20 mouse cellular contexts compared by ENCODE assay signal in genomic region chr19:12440103-12440725, GRCm38 (mm10). TPM values are rescaled to one million over a fixed set of nuclear protein-coding genes. Genes with fewer than 3 reads are reported as not detected.
DNase-seq lines count a peak whose midpoint lies in the region; ATAC-seq and TF ChIP-seq lines count a peak whose summit lies in the region.
"Had no signal": no experiment of that assay in that cellular context is flagged by ENCODE, and none has a peak within 500 bp of the region (broad histone marks: within the 10 kb centered on the region; RNA-seq: fewer than 3 reads in every experiment).

No protein-coding gene starts in this region.

- no peak overlapping the region for H3K4me3 ChIP-seq in midbrain, embryonic 11.5 days (ENCODE audit: low read depth, low read length)
- no peak overlapping the region for H3K4me3 ChIP-seq in midbrain, embryonic 14.5 days (replicated peaks; ENCODE audit: low read depth, low read length)
- no peak overlapping the region for H3K4me3 ChIP-seq in liver, postnatal 0 days (ENCODE audit: low read depth, low read length)
- no peak overlapping the region for H3K4me3 ChIP-seq in small intestine, adult 2 months (ENCODE audit: low read depth, low read length)
- H3K4me3 ChIP-seq in midbrain, postnatal 0 days (ENCODE audit: low read depth, low read length), result no peak overlapping the region
- H3K4me3 ChIP-seq: embryonic facial prominence, embryonic 15.5 days; heart, embryonic 10.5 days; hindbrain, embryonic 12.5 days; liver, embryonic 13.5 days; midbrain, embryonic 13.5 days; neural tube, embryonic 12.5 days had no signal

- no peaks in the 10 kb centered on the region for H3K9me3 ChIP-seq in midbrain, embryonic 11.5 days (ENCODE audit: control insufficient read depth, low read length)
- H3K9me3 ChIP-seq in midbrain, embryonic 14.5 days (ENCODE audit: control insufficient read depth, low read length), result no peaks in the 10 kb centered on the region
- H3K9me3 ChIP-seq in liver, postnatal 0 days (ENCODE audit: low read length), result no peaks in the 10 kb centered on the region
- no peaks in the 10 kb centered on the region for H3K9me3 ChIP-seq in midbrain, postnatal 0 days (ENCODE audit: low read length)
- H3K9me3 ChIP-seq: embryonic facial prominence, embryonic 15.5 days; heart, embryonic 10.5 days; hindbrain, embryonic 12.5 days; liver, embryonic 13.5 days; midbrain, embryonic 13.5 days; neural tube, embryonic 12.5 days had no signal

- no peak overlapping the region for H3K4me2 ChIP-seq in midbrain, embryonic 11.5 days
- H3K4me2 ChIP-seq in midbrain, embryonic 14.5 days (ENCODE audit: low read length), result no peak overlapping the region
- 0 out of 2 replicates have a peak overlapping the region, but pooled peaks have one; percentile 0 for H3K4me2 ChIP-seq in liver, postnatal 0 days (ENCODE audit: low read depth, low read length)
- H3K4me2 ChIP-seq in midbrain, postnatal 0 days (ENCODE audit: low read depth, low read length, poor library complexity, severe bottlenecking), result no peak overlapping the region
- H3K4me2 ChIP-seq: embryonic facial prominence, embryonic 15.5 days; hindbrain, embryonic 12.5 days; liver, embryonic 13.5 days; midbrain, embryonic 13.5 days; neural tube, embryonic 12.5 days had no signal

- no peaks in the 10 kb centered on the region for H3K27me3 ChIP-seq in midbrain, embryonic 11.5 days (ENCODE audit: control insufficient read depth, insufficient read depth, low read length)
- no peaks in the 10 kb centered on the region for H3K27me3 ChIP-seq in midbrain, embryonic 14.5 days (ENCODE audit: control insufficient read depth, insufficient read depth, low read length)
- H3K27me3 ChIP-seq in liver, postnatal 0 days (ENCODE audit: insufficient read depth, low read length), result no peaks in the 10 kb centered on the region
- H3K27me3 ChIP-seq in small intestine, adult 2 months (ENCODE audit: control insufficient read depth, insufficient read depth, low read length), result no peaks in the 10 kb centered on the region
- H3K27me3 ChIP-seq in midbrain, postnatal 0 days (ENCODE audit: insufficient read depth, low read length), result no peaks in the 10 kb centered on the region
- H3K27me3 ChIP-seq: embryonic facial prominence, embryonic 15.5 days; hindbrain, embryonic 12.5 days; liver, embryonic 13.5 days; midbrain, embryonic 13.5 days; neural tube, embryonic 12.5 days had no signal

- H3K27ac ChIP-seq in midbrain, embryonic 11.5 days (ENCODE audit: low read depth, low read length), result no peak overlapping the region
- H3K27ac ChIP-seq in midbrain, embryonic 14.5 days (replicated peaks; ENCODE audit: low read depth, low read length), result no peak overlapping the region
- H3K27ac ChIP-seq in liver, postnatal 0 days (ENCODE audit: low read depth), result peak overlapping the region; percentile 70
- peak overlapping the region; percentile 47 for H3K27ac ChIP-seq in small intestine, adult 2 months (ENCODE audit: insufficient read depth, low read depth, low read length)
- no peak overlapping the region for H3K27ac ChIP-seq in midbrain, postnatal 0 days (ENCODE audit: low read depth, low read length)
- H3K27ac ChIP-seq: embryonic facial prominence, embryonic 15.5 days; heart, embryonic 10.5 days; hindbrain, embryonic 12.5 days; liver, embryonic 13.5 days; midbrain, embryonic 13.5 days; neural tube, embryonic 12.5 days had no signal

- no peak for TF ChIP-seq EP300 in liver, postnatal 0 days (IDR thresholded peaks at IDR 0.05; ENCODE audit: low read depth)

- TF ChIP-seq POLR2A in small intestine, adult 2 months (IDR thresholded peaks at IDR 0.05; ENCODE audit: low read depth, low read length), result no peak

- intact Hi-C loops in heart, postnatal 36 days (cut with DNase I), result no loop called here

- no peaks in the 10 kb centered on the region for H3K36me3 ChIP-seq in midbrain, embryonic 11.5 days (ENCODE audit: control insufficient read depth, insufficient read depth, low read length)
- H3K36me3 ChIP-seq in midbrain, embryonic 14.5 days (ENCODE audit: control insufficient read depth, insufficient read depth, low read length), result no peaks in the 10 kb centered on the region
- no peaks in the 10 kb centered on the region for H3K36me3 ChIP-seq in liver, postnatal 0 days (replicated peaks; ENCODE audit: insufficient read depth, low read length)
- no peaks in the 10 kb centered on the region for H3K36me3 ChIP-seq in small intestine, adult 2 months (ENCODE audit: control insufficient read depth, insufficient read depth, low read length)
- no peaks in the 10 kb centered on the region for H3K36me3 ChIP-seq in midbrain, postnatal 0 days (ENCODE audit: insufficient read depth, low read length)
- H3K36me3 ChIP-seq: embryonic facial prominence, embryonic 15.5 days; heart, embryonic 10.5 days; hindbrain, embryonic 12.5 days; liver, embryonic 13.5 days; midbrain, embryonic 13.5 days; neural tube, embryonic 12.5 days had no signal

- peak; percentile 45 to 51 for DNase-seq in heart, adult 18-20 months
- DNase-seq in heart, postnatal 36 days, result no peak
- peak; percentile 68 for DNase-seq in midbrain, embryonic 11.5 days (ENCODE audit: low spot score, missing footprints)
- DNase-seq in midbrain, embryonic 14.5 days, result no peak
- DNase-seq in liver, postnatal 0 days, result no peak
- DNase-seq in cerebellum, postnatal 14 days, result no peak
- DNase-seq in midbrain, postnatal 0 days (ENCODE audit: low spot score), result no peak
- DNase-seq: cerebellum, postnatal 25 days; kidney, adult 11 months; kidney, postnatal 36 days; liver, embryonic 13.5 days; retina, postnatal 1 day; thymus, adult 2 months had no signal

- no peak for TF ChIP-seq CTCF in liver, postnatal 0 days (IDR thresholded peaks at IDR 0.05; ENCODE audit: low read depth)
- no peak for TF ChIP-seq CTCF in small intestine, adult 2 months (IDR thresholded peaks at IDR 0.05; ENCODE audit: extremely low read depth, insufficient read length, insufficient replicate concordance, low read depth, low read length)
- TF ChIP-seq CTCF in midbrain, postnatal 0 days (IDR thresholded peaks at IDR 0.05), result no peak

- no peaks in the 10 kb centered on the region for H3K4me1 ChIP-seq in midbrain, embryonic 11.5 days (ENCODE audit: control insufficient read depth, insufficient read depth, low read length)
- H3K4me1 ChIP-seq in midbrain, embryonic 14.5 days (ENCODE audit: control insufficient read depth, insufficient read depth, low read length), result no peaks in the 10 kb centered on the region
- H3K4me1 ChIP-seq in liver, postnatal 0 days (ENCODE audit: insufficient read depth), result peaks cover 8% of the 10 kb centered on the region; the same call in 1 of the 2 replicates
- H3K4me1 ChIP-seq in small intestine, adult 2 months (ENCODE audit: control insufficient read depth, insufficient read depth, insufficient read length, low read length), result no peaks in the 10 kb centered on the region
- H3K4me1 ChIP-seq in midbrain, postnatal 0 days (ENCODE audit: insufficient read depth, low read length), result no peaks in the 10 kb centered on the region
- H3K4me1 ChIP-seq: embryonic facial prominence, embryonic 15.5 days; hindbrain, embryonic 12.5 days; liver, embryonic 13.5 days; midbrain, embryonic 13.5 days; neural tube, embryonic 12.5 days had no signal

- no peak for ATAC-seq in midbrain, embryonic 11.5 days (ENCODE audit: low FRiP score)
- ATAC-seq in midbrain, embryonic 14.5 days (ENCODE audit: low FRiP score, low TSS enrichment), result no peak
- ATAC-seq in liver, postnatal 0 days, result peak; percentile 33; the same call in 1 of the 2 replicates
- no peak for ATAC-seq in midbrain, postnatal 0 days (ENCODE audit: low FRiP score)
- ATAC-seq: forebrain, embryonic 14.5 days; midbrain, embryonic 13.5 days had no signal

- no peak overlapping the region for H3K9ac ChIP-seq in midbrain, embryonic 11.5 days (ENCODE audit: low read length)
- no peak overlapping the region for H3K9ac ChIP-seq in midbrain, embryonic 14.5 days (replicated peaks; ENCODE audit: low read length)
- H3K9ac ChIP-seq in liver, postnatal 0 days (replicated peaks), result no peak overlapping the region
- H3K9ac ChIP-seq in midbrain, postnatal 0 days (replicated peaks; ENCODE audit: low read length, poor library complexity, severe bottlenecking), result no peak overlapping the region
- H3K9ac ChIP-seq: embryonic facial prominence, embryonic 15.5 days; hindbrain, embryonic 12.5 days; liver, embryonic 13.5 days; midbrain, embryonic 13.5 days; neural tube, embryonic 12.5 days had no signal

- WGBS in midbrain, embryonic 11.5 days, result 64% methylated on average over 5 of the region's 5 CpGs
- WGBS in midbrain, embryonic 14.5 days, result 66% methylated on average over 5 of the region's 5 CpGs
- 40% methylated on average over 5 of the region's 5 CpGs for WGBS in liver, postnatal 0 days (ENCODE audit: insufficient replicate concordance)
- 53% methylated on average over 5 of the region's 5 CpGs for WGBS in small intestine, adult 2 months
- 56% methylated on average over 5 of the region's 5 CpGs for WGBS in midbrain, postnatal 0 days

RNA-seq across cellular contexts. Expression of gene Pfpl, which starts 12.5 kb away (rescaled TPM):
- not detected for total RNA-seq in heart, adult 18-20 months (2021)
- total RNA-seq in heart, postnatal 36 days (2021), result not detected
- not detected in 2 replicates for polyA plus RNA-seq in midbrain, embryonic 11.5 days (2014; fragmentation: Nextera tagmentation; extraction: Ambion mirVana)
- not detected in 2 replicates for polyA plus RNA-seq in midbrain, embryonic 14.5 days (2014; fragmentation: Nextera tagmentation; extraction: Ambion mirVana)
- not detected in 2 replicates for polyA plus RNA-seq in liver, postnatal 0 days (2015; fragmentation: Nextera tagmentation; extraction: Ambion mirVana)
- polyA plus RNA-seq in small intestine, adult 2 months (2012; rRNA removed), result not detected in 2 replicates
- not detected in 2 replicates for total RNA-seq in midbrain, postnatal 0 days (2014; rRNA removed)
- not detected in 2 replicates for polyA plus RNA-seq in midbrain, postnatal 0 days (2015; fragmentation: Nextera tagmentation; extraction: Ambion mirVana)
- polyA plus RNA-seq: embryonic facial prominence, embryonic 15.5 days; forebrain, embryonic 14.5 days; heart, embryonic 10.5 days; hindbrain, embryonic 12.5 days; liver, embryonic 13.5 days; midbrain, embryonic 13.5 days; neural tube, embryonic 12.5 days had no signal

RNA-seq across cellular contexts. Expression of gene Mpeg1, which starts 20.4 kb away (rescaled TPM):
- total RNA-seq in heart, adult 18-20 months (2021), result 1 to 10 TPM; 7.6 to 9.6 TPM
- total RNA-seq in heart, postnatal 36 days (2021), result 10 to 100 TPM in 1 of 2 experiments, 1 to 10 TPM in 1; 8.6 to 12.2 TPM
- polyA plus RNA-seq in midbrain, embryonic 11.5 days (2014; fragmentation: Nextera tagmentation; extraction: Ambion mirVana), result 0.90 and 1.1 TPM in 2 replicates
- polyA plus RNA-seq in midbrain, embryonic 14.5 days (2014; fragmentation: Nextera tagmentation; extraction: Ambion mirVana), result 1.00 and 1.1 TPM in 2 replicates
- polyA plus RNA-seq in liver, postnatal 0 days (2015; fragmentation: Nextera tagmentation; extraction: Ambion mirVana), result 3.5 and 3.8 TPM in 2 replicates
- 2.7 and 3.5 TPM in 2 replicates for polyA plus RNA-seq in small intestine, adult 2 months (2012; rRNA removed)
- total RNA-seq in midbrain, postnatal 0 days (2014; rRNA removed), result 2.7 and 4.2 TPM in 2 replicates
- polyA plus RNA-seq in midbrain, postnatal 0 days (2015; fragmentation: Nextera tagmentation; extraction: Ambion mirVana), result 0.83 and 0.88 TPM in 2 replicates
- polyA plus RNA-seq: heart, embryonic 10.5 days had no signal

RNA-seq across cellular contexts. Expression of gene Olfr1441, which starts 23.0 kb away (rescaled TPM):
- total RNA-seq in heart, adult 18-20 months (2021), result not detected
- total RNA-seq in heart, postnatal 36 days (2021), result not detected
- polyA plus RNA-seq in midbrain, embryonic 11.5 days (2014; fragmentation: Nextera tagmentation; extraction: Ambion mirVana), result not detected in 2 replicates
- polyA plus RNA-seq in midbrain, embryonic 14.5 days (2014; fragmentation: Nextera tagmentation; extraction: Ambion mirVana), result not detected in 2 replicates
- polyA plus RNA-seq in liver, postnatal 0 days (2015; fragmentation: Nextera tagmentation; extraction: Ambion mirVana), result not detected in 2 replicates
- not detected in 2 replicates for polyA plus RNA-seq in small intestine, adult 2 months (2012; rRNA removed)
- total RNA-seq in midbrain, postnatal 0 days (2014; rRNA removed), result not detected in 2 replicates
- not detected in 2 replicates for polyA plus RNA-seq in midbrain, postnatal 0 days (2015; fragmentation: Nextera tagmentation; extraction: Ambion mirVana)
- polyA plus RNA-seq: forebrain, embryonic 14.5 days; heart, embryonic 10.5 days; hindbrain, embryonic 12.5 days; liver, embryonic 13.5 days; midbrain, embryonic 13.5 days; neural tube, embryonic 12.5 days; thymus, adult 2 months had no signal

RNA-seq across cellular contexts. Expression of gene Olfr1440, which starts 53.1 kb away (rescaled TPM):
- not detected for total RNA-seq in heart, adult 18-20 months (2021)
- not detected for total RNA-seq in heart, postnatal 36 days (2021)
- not detected in 2 replicates for polyA plus RNA-seq in midbrain, embryonic 11.5 days (2014; fragmentation: Nextera tagmentation; extraction: Ambion mirVana)
- polyA plus RNA-seq in midbrain, embryonic 14.5 days (2014; fragmentation: Nextera tagmentation; extraction: Ambion mirVana), result not detected in 2 replicates
- not detected in 2 replicates for polyA plus RNA-seq in liver, postnatal 0 days (2015; fragmentation: Nextera tagmentation; extraction: Ambion mirVana)
- polyA plus RNA-seq in small intestine, adult 2 months (2012; rRNA removed), result not detected in 2 replicates
- not detected in 2 replicates for total RNA-seq in midbrain, postnatal 0 days (2014; rRNA removed)
- not detected in 2 replicates for polyA plus RNA-seq in midbrain, postnatal 0 days (2015; fragmentation: Nextera tagmentation; extraction: Ambion mirVana)
- polyA plus RNA-seq: forebrain, embryonic 14.5 days; heart, embryonic 10.5 days; hindbrain, embryonic 12.5 days; liver, embryonic 13.5 days; midbrain, embryonic 13.5 days; neural tube, embryonic 12.5 days; thymus, adult 2 months had no signal

Comparison
In these comparisons a context has a peak if more than half of its experiments do, and no peak if none do; other contexts are left out.
1. DNase-seq: peak in heart, adult 18-20 months (2 of 2) and midbrain, embryonic 11.5 days (single experiment); none in heart, postnatal 36 days (0 of 2), midbrain, embryonic 14.5 days (single experiment), liver, postnatal 0 days (single experiment), cerebellum, postnatal 14 days (0 of 2) and midbrain, postnatal 0 days (single experiment).
2. H3K27ac ChIP-seq: peak in liver, postnatal 0 days (single experiment) and small intestine, adult 2 months (single experiment); none in midbrain, embryonic 11.5 days (single experiment), midbrain, embryonic 14.5 days (single experiment) and midbrain, postnatal 0 days (single experiment).